Mouse (Mus musculus) myocyte (in vitro differentiated cells): Measurements from ENCODE around the gene Gm5134. TPM values are rescaled to one million over a fixed set of nuclear protein-coding genes. Genes with fewer than 3 reads are reported as not detected.

Experiments
- H3K27me3 ChIP-seq: one replicate; pipeline ENCODE4 v1.6.1; 2011; ENCODE audit not compliant: control insufficient read depth, insufficient read depth, insufficient read length
- H3K36me3 ChIP-seq: one replicate; pipeline ENCODE4 v1.6.1; 2011; ENCODE audit not compliant: control insufficient read depth, insufficient read depth
- H3K4me2 ChIP-seq: one replicate; pipeline ENCODE4 v1.6.1; 2011; ENCODE audit warnings: low read depth, control low read depth
- H3K4me3 ChIP-seq: one replicate; pipeline ENCODE4 v1.5.1; 2011; ENCODE audit warnings: mild to moderate bottlenecking, control low read depth, moderate library complexity
- H3K79me2 ChIP-seq: one replicate; pipeline ENCODE4 v1.6.1; 2011; ENCODE audit not compliant: control insufficient read depth, insufficient read depth
- H3ac ChIP-seq: one replicate; pipeline ENCODE4 v1.6.1; 2011; ENCODE audit not compliant: control insufficient read depth, insufficient read length
- CEBPB ChIP-seq: IDR thresholded peaks from 2 replicates; pipeline ENCODE4 v1.6.1; 2011; ENCODE audit warnings: mild to moderate bottlenecking, moderate library complexity; ENCODE audit not compliant: poor library complexity, insufficient read depth, severe bottlenecking
- E2F4 ChIP-seq: IDR thresholded peaks from one replicate; pipeline ENCODE4 v1.6.1; 2011; ENCODE audit warnings: mild to moderate bottlenecking, control low read depth, moderate library complexity; ENCODE audit not compliant: insufficient read depth
- MAX ChIP-seq: IDR thresholded peaks from one replicate; pipeline ENCODE4 v1.6.1; 2011; ENCODE audit warnings: low read depth, mild to moderate bottlenecking, control low read depth
- MYOD1 ChIP-seq, 3 experiments: IDR thresholded peaks; one replicate each; pipeline ENCODE4 v1.6.1; 2011; ENCODE audit warnings: control low read depth in 2 of 3, low read depth in 2 of 3, mild to moderate bottlenecking in 2 of 3, moderate library complexity in 1 of 3; ENCODE audit not compliant: insufficient read length in 2 of 3, control insufficient read depth in 1 of 3
- MYOG ChIP-seq, 3 experiments: IDR thresholded peaks; one replicate each; pipeline ENCODE4 v1.6.1; 2011; ENCODE audit warnings: control low read depth in 2 of 3, low read depth in 2 of 3, mild to moderate bottlenecking in 2 of 3; ENCODE audit not compliant: insufficient read length in 2 of 3, control insufficient read depth in 1 of 3, insufficient read depth in 1 of 3
- POLR2A ChIP-seq: IDR thresholded peaks from one replicate; pipeline ENCODE4 v1.6.1; 2011; ENCODE audit warnings: low read depth, mild to moderate bottlenecking, control low read depth, moderate library complexity; ENCODE audit not compliant: insufficient read length
- POLR2AphosphoS2 ChIP-seq: IDR thresholded peaks from one replicate; pipeline ENCODE4 v1.6.1; 2011; ENCODE audit warnings: low read depth, control low read depth; ENCODE audit not compliant: insufficient read length
- REST ChIP-seq: IDR thresholded peaks from one replicate; pipeline ENCODE4 v1.6.1; 2011; ENCODE audit warnings: mild to moderate bottlenecking, control low read depth, moderate library complexity; ENCODE audit not compliant: insufficient read depth, insufficient read length
- SRF ChIP-seq: IDR thresholded peaks from one replicate; pipeline ENCODE4 v1.6.1; 2011; ENCODE audit warnings: low read depth; ENCODE audit not compliant: control insufficient read depth, insufficient read length
- TCF12 ChIP-seq: IDR thresholded peaks from one replicate; pipeline ENCODE4 v1.6.1; 2011; ENCODE audit warnings: mild to moderate bottlenecking, control low read depth; ENCODE audit not compliant: poor library complexity, insufficient read depth, severe bottlenecking
- TCF3 ChIP-seq: IDR thresholded peaks from one replicate; pipeline ENCODE4 v1.6.1; 2011; ENCODE audit warnings: low read depth, control low read depth; ENCODE audit not compliant: insufficient read length
- USF1 ChIP-seq: IDR thresholded peaks from one replicate; pipeline ENCODE4 v1.6.1; 2011; ENCODE audit warnings: low read depth, mild to moderate bottlenecking, control low read depth, moderate library complexity
- polyA plus RNA-seq: library from polyadenylated mRNA; unstranded; fragments of >200 nt; fragmentation: generic; extraction: Trizol; gene quantifications from one replicate; pipeline ENCODE4 v1.2.1, GENCODE M21; 2012; ENCODE audit warnings: missing spikeins

Gm5134 gene
- polyA plus RNA-seq, 1 experiment: 0.01 TPM

GRCm38 (mm10) chr10:75932891-75933290 is 21.4 kb upstream of the Gm5134 start, which contains the start of gene Chchd10:
Chchd10 (plus strand) TSS chr10:75933130.
- no peaks in the 10 kb centered on the region for H3K27me3 ChIP-seq
- peaks cover under 1% of the 10 kb centered on the region for H3K36me3 ChIP-seq
- peak within 1 kb of the TSS; percentile 74 for H3K4me3 ChIP-seq
- no peak for TF ChIP-seq E2F4
- TF ChIP-seq CEBPB: no peak
- TF ChIP-seq TCF3: no peak
- no peak for TF ChIP-seq REST
- no peak for TF ChIP-seq USF1
- no peak for TF ChIP-seq MYOG (IDR thresholded peaks at IDR 0.05; ENCODE audit: control insufficient read depth in 1 of 3, insufficient read depth in 1 of 3, insufficient read length in 2 of 3, low read depth in 2 of 3)
- TF ChIP-seq MYOD1 (IDR thresholded peaks at IDR 0.05; ENCODE audit: control insufficient read depth in 1 of 3, insufficient read length in 2 of 3, low read depth in 2 of 3): no peak
- H3K79me2 ChIP-seq: peaks cover 34% of the 10 kb centered on the region
- H3K4me2 ChIP-seq: peak within 1 kb of the TSS; percentile 97
- H3ac ChIP-seq: peak within 1 kb of the TSS; percentile 73

- Histone ChIP-seq H3K27me3 (no peaks in the 10 kb centered on the region), H3ac (no peak overlapping the region), H3K36me3 (no peaks in the 10 kb centered on the region), H3K79me2 (peaks cover 19% of the 10 kb centered on the region), H3K4me3 (peak overlapping the region; percentile 33), H3K4me2 (peak overlapping the region; percentile 74)
- TF ChIP-seq REST (no peak), E2F4 (no peak), TCF3 (no peak), SRF (no peak), POLR2AphosphoS2 (no peak), MYOG (IDR thresholded peaks at IDR 0.05; ENCODE audit: control insufficient read depth in 1 of 3, insufficient read depth in 1 of 3, insufficient read length in 2 of 3, low read depth in 2 of 3) (no peak)
Observed at GRCm38 (mm10) chr10:75934991-75935390, 19.3 kb upstream of the Gm5134 start.

DNA sequence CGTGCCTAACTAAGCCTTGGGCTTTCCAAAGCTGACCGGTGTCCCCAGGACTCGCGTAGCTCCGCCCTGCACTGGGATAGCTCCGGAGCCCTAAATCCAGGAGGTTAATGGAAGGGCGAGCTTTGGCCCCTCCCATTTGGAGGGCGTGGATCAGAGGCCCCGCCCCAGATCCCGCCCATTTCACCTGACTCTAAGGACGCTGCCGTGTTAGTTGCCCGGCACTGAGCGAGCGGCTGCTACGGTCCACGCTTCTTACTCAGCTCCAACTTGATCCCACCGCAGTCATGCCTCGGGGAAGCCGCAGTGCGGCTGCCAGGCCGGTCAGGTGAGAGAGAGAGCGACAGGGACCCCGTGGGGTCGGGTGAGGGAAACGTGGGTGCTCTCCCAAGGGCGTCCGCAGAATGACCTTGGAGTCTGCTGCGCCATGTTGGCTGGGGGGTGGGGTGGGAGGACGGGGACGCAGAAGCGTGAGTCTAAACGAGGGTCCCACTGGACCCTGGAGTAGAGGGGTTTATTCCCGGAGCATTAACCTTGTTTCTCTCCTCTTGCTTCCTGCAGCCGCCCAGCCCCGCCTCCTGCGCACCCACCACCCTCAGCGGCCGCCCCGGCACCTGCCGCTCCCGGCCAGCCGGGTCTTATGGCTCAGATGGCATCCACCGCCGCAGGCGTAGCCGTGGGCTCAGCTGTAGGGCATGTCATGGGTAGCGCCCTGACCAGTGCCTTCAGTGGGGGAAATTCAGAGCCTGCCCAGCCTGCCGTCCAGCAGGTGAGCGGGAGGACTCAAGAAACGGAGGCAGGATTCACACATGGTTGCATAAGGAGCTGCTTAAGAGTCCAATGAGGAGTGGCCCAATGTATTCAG is 18.4 kb upstream of the Gm5134 start, which contains the start of gene Mmp11:
Gene Mmp11, minus strand, starts transcription at position 817 of the 862 bp plus-strand sequence.
- H3K79me2 ChIP-seq: peaks cover 12% of the 10 kb centered on the region
- H3K27me3 ChIP-seq: no peaks in the 10 kb centered on the region
- TF ChIP-seq USF1 (no peak), REST (no peak), MAX (no peak), TCF12 (no peak), MYOD1 (IDR thresholded peaks at IDR 0.05; ENCODE audit: control insufficient read depth in 1 of 3, insufficient read length in 2 of 3, low read depth in 2 of 3) (peak in 1 of 3 experiments; percentile 53), CEBPB (no peak), TCF3 (no peak), SRF (no peak), POLR2AphosphoS2 (peak; percentile 82), POLR2A (peak; percentile 74), E2F4 (no peak), MYOG (IDR thresholded peaks at IDR 0.05; ENCODE audit: control insufficient read depth in 1 of 3, insufficient read depth in 1 of 3, insufficient read length in 2 of 3, low read depth in 2 of 3) (peak in 2 of 3 experiments; percentile 49 to 72)
- peak within 1 kb of the TSS; percentile 74 for H3K4me2 ChIP-seq
- H3K36me3 ChIP-seq: no peaks in the 10 kb centered on the region
- H3ac ChIP-seq: peak within 1 kb of the TSS; percentile 26
- H3K4me3 ChIP-seq: peak within 1 kb of the TSS; percentile 33

DNA sequence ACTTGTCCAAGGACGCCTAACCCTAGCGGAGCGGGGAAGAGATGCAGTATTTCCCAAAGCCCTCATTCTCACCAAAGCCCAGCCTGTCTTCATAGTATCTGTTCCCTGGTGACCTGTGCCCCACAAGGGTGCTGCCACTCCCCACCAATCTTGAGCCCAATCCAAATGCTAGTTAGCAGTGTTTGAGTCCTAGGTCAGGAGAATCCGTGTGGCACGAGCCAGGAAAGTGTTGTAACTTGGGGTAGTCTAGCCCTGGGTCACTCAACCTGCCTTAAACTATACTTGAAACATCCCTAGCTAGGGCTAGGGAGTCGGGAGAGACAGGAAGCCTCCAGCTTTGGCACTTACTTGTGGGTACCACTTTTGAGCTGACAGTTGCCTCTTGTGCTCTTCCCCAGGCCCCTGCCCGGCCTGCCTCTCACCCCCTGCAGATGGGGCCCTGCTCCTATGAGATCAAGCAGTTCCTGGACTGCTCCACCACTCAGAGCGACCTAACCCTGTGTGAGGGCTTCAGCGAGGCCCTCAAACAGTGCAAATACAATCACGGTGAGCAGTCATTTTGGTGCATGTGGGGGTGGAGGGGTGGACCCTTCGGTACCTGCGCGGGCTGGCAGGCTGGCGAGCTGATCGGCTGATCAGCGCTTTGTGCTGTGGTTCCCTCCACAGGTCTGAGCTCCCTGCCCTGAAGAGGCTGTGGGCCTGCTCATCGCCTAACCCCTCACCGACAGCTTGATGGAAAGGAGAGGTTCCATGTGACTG is 17.2 kb upstream of the Gm5134 start:
- Histone ChIP-seq H3ac (no peak overlapping the region), H3K79me2 (peaks cover under 1% of the 10 kb centered on the region), H3K4me2 (peak overlapping the region; percentile 74), H3K4me3 (peak overlapping the region; percentile 33), H3K27me3 (no peaks in the 10 kb centered on the region), H3K36me3 (no peaks in the 10 kb centered on the region)
- peak; percentile 70 for TF ChIP-seq POLR2AphosphoS2
- no peak for TF ChIP-seq E2F4
- TF ChIP-seq TCF12: no peak
- no peak for TF ChIP-seq CEBPB
- TF ChIP-seq MYOD1 (IDR thresholded peaks at IDR 0.05; ENCODE audit: control insufficient read depth in 1 of 3, insufficient read length in 2 of 3, low read depth in 2 of 3): no peak
- no peak for TF ChIP-seq MYOG (IDR thresholded peaks at IDR 0.05; ENCODE audit: control insufficient read depth in 1 of 3, insufficient read depth in 1 of 3, insufficient read length in 2 of 3, low read depth in 2 of 3)
- no peak for TF ChIP-seq USF1
- TF ChIP-seq SRF: no peak
- peak; percentile 44 for TF ChIP-seq POLR2A
- TF ChIP-seq MAX: no peak
- TF ChIP-seq REST: no peak
- TF ChIP-seq TCF3: no peak
